Mouse (Mus musculus): ENCODE measurements around the gene Ctps2. TPM values are rescaled to one million over a fixed set of nuclear protein-coding genes. Genes with fewer than 3 reads are reported as not detected.

Ctps2 gene
- polyA plus RNA-seq, 1 experiment from 2014 or later = 95.1 TPM

- H3K36me3 ChIP-seq = peaks cover 20% of the 10 kb centered on the region
- peak; percentile 30; the same call in 1 of the 2 replicates for ATAC-seq
- 47% methylated on average over 5 of the region's 5 CpGs for WGBS
- H3K27ac ChIP-seq = no peak overlapping the region
- H3K9ac ChIP-seq (replicated peaks) = no peak overlapping the region
- H3K9me3 ChIP-seq = no peaks in the 10 kb centered on the region
- no peaks in the 10 kb centered on the region for H3K27me3 ChIP-seq
- no peak overlapping the region for H3K4me2 ChIP-seq (replicated peaks)
- no peak overlapping the region for H3K4me3 ChIP-seq (replicated peaks)
- no peaks in the 10 kb centered on the region for H3K4me1 ChIP-seq (replicated peaks)
Observed at GRCm38 (mm10) chrX:162915697-162916096, 14.7 kb downstream of the Ctps2 start.

- H3K27me3 ChIP-seq = peaks cover 3% of the 10 kb centered on the region; the same call in 1 of the 2 replicates
- no peak overlapping the region for H3K9ac ChIP-seq (replicated peaks)
- no peak overlapping the region for H3K4me3 ChIP-seq (replicated peaks)
- no peak overlapping the region for H3K27ac ChIP-seq
- no peak for ATAC-seq
- H3K9me3 ChIP-seq = no peaks in the 10 kb centered on the region
- H3K36me3 ChIP-seq = peaks cover 25% of the 10 kb centered on the region
- no peaks in the 10 kb centered on the region for H3K4me1 ChIP-seq (replicated peaks)
- H3K4me2 ChIP-seq (replicated peaks) = no peak overlapping the region
- WGBS = 91% methylated on average over 8 of the region's 8 CpGs
Observed at GRCm38 (mm10) chrX:162921487-162922125, 20.6 kb downstream of the Ctps2 start.

GRCm38 (mm10) chrX:162931467-162931866 is 30.4 kb downstream of the Ctps2 start:
- Histone ChIP-seq H3K4me1 (replicated peaks) (no peaks in the 10 kb centered on the region), H3K27me3 (no peaks in the 10 kb centered on the region), H3K9me3 (no peaks in the 10 kb centered on the region), H3K36me3 (peaks cover 20% of the 10 kb centered on the region), H3K27ac (no peak overlapping the region), H3K9ac (replicated peaks) (no peak overlapping the region), H3K4me3 (replicated peaks) (no peak overlapping the region), H3K4me2 (replicated peaks) (no peak overlapping the region)
- no peak for ATAC-seq
- WGBS = 94% methylated on average over 2 of the region's 2 CpGs

GRCm38 (mm10) chrX:162942027-162942426 is 41.0 kb downstream of the Ctps2 start:
- Histone ChIP-seq H3K4me3 (replicated peaks) (no peak overlapping the region), H3K4me2 (replicated peaks) (no peak overlapping the region), H3K9me3 (no peaks in the 10 kb centered on the region), H3K4me1 (replicated peaks) (no peaks in the 10 kb centered on the region), H3K36me3 (0 out of 2 replicates have a peak, but pooled peaks cover 17% of the 10 kb centered on the region), H3K9ac (replicated peaks) (no peak overlapping the region), H3K27ac (no peak overlapping the region), H3K27me3 (peaks cover 9% of the 10 kb centered on the region; the same call in 1 of the 2 replicates)
- no peak for ATAC-seq
- WGBS = 85% methylated on average over 1 of the region's 1 CpGs

GRCm38 (mm10) chrX:162949811-162950439 is 48.9 kb downstream of the Ctps2 start:
- Histone ChIP-seq H3K27me3 (0 out of 2 replicates have a peak, but pooled peaks cover 2% of the 10 kb centered on the region), H3K9me3 (no peaks in the 10 kb centered on the region), H3K4me2 (replicated peaks) (no peak overlapping the region), H3K4me1 (replicated peaks) (no peaks in the 10 kb centered on the region), H3K4me3 (replicated peaks) (no peak overlapping the region), H3K9ac (replicated peaks) (no peak overlapping the region), H3K36me3 (no peaks in the 10 kb centered on the region), H3K27ac (no peak overlapping the region)
- WGBS = 34% methylated on average over 3 of the region's 3 CpGs
- ATAC-seq = peak; percentile 50; the same call in 1 of the 2 replicates

- Histone ChIP-seq H3K27me3 (no peaks in the 10 kb centered on the region), H3K9ac (replicated peaks) (no peak overlapping the region), H3K4me3 (replicated peaks) (no peak overlapping the region), H3K9me3 (no peaks in the 10 kb centered on the region), H3K36me3 (no peaks in the 10 kb centered on the region), H3K4me2 (replicated peaks) (no peak overlapping the region), H3K27ac (no peak overlapping the region), H3K4me1 (replicated peaks) (no peaks in the 10 kb centered on the region)
- ATAC-seq = no peak
- WGBS = 76% methylated on average over 3 of the region's 3 CpGs
Observed at GRCm38 (mm10) chrX:162957921-162958320, 56.9 kb downstream of the Ctps2 start.

GRCm38 (mm10) chrX:162963840-162964239 is 62.8 kb downstream of the Ctps2 start:
- Histone ChIP-seq H3K4me2 (replicated peaks) (no peak overlapping the region), H3K9ac (replicated peaks) (no peak overlapping the region), H3K9me3 (no peaks in the 10 kb centered on the region), H3K27me3 (peaks cover 19% of the 10 kb centered on the region; the same call in 1 of the 2 replicates), H3K36me3 (no peaks in the 10 kb centered on the region), H3K4me1 (replicated peaks) (no peaks in the 10 kb centered on the region), H3K27ac (no peak overlapping the region), H3K4me3 (replicated peaks) (no peak overlapping the region)
- no peak for ATAC-seq
- WGBS = 59% methylated on average over 4 of the region's 4 CpGs

GRCm38 (mm10) chrX:162964383-162964782 is 63.3 kb downstream of the Ctps2 start, which contains the start of gene S100g:
Gene S100g, minus strand, starts transcription at chrX:162964599.
- Histone ChIP-seq H3K4me1 (replicated peaks) (no peaks in the 10 kb centered on the region), H3K27me3 (peaks cover 19% of the 10 kb centered on the region; the same call in 1 of the 2 replicates), H3K4me2 (replicated peaks) (no peak within 1 kb of the TSS), H3K36me3 (no peaks in the 10 kb centered on the region), H3K4me3 (replicated peaks) (no peak within 1 kb of the TSS), H3K27ac (no peak within 1 kb of the TSS), H3K9ac (replicated peaks) (no peak within 1 kb of the TSS), H3K9me3 (no peaks in the 10 kb centered on the region)
- ATAC-seq = no peak
- 46% methylated on average over 3 of the region's 3 CpGs for WGBS

- H3K27ac ChIP-seq = no peak overlapping the region
- H3K9me3 ChIP-seq = no peaks in the 10 kb centered on the region
- H3K27me3 ChIP-seq = peaks cover 19% of the 10 kb centered on the region; the same call in 1 of the 2 replicates
- WGBS = 75% methylated on average over 8 of the region's 8 CpGs
- H3K36me3 ChIP-seq = no peaks in the 10 kb centered on the region
- no peaks in the 10 kb centered on the region for H3K4me1 ChIP-seq (replicated peaks)
- ATAC-seq = no peak
- H3K4me2 ChIP-seq (replicated peaks) = no peak overlapping the region
- no peak overlapping the region for H3K4me3 ChIP-seq (replicated peaks)
- H3K9ac ChIP-seq (replicated peaks) = no peak overlapping the region
Observed at GRCm38 (mm10) chrX:162967456-162967855, 66.4 kb downstream of the Ctps2 start.

GRCm38 (mm10) chrX:162976194-162976593 is 75.2 kb downstream of the Ctps2 start:
- 89% methylated on average over 3 of the region's 3 CpGs for WGBS
- no peak for ATAC-seq
- H3K27me3 ChIP-seq = no peaks in the 10 kb centered on the region

GRCm38 (mm10) chrX:162986876-162987495 is 85.9 kb downstream of the Ctps2 start:
- Histone ChIP-seq H3K4me2 (replicated peaks) (no peak overlapping the region), H3K27me3 (peaks cover 5% of the 10 kb centered on the region; the same call in 1 of the 2 replicates), H3K27ac (no peak overlapping the region), H3K4me1 (replicated peaks) (no peaks in the 10 kb centered on the region), H3K9ac (replicated peaks) (no peak overlapping the region), H3K9me3 (no peaks in the 10 kb centered on the region), H3K36me3 (0 out of 2 replicates have a peak, but pooled peaks cover 3% of the 10 kb centered on the region), H3K4me3 (replicated peaks) (no peak overlapping the region)
- WGBS = 94% methylated on average over 10 of the region's 10 CpGs
- no peak for ATAC-seq

More at GRCm38 (mm10) chrX:162976194-162976593, 75.2 kb downstream of the Ctps2 start:
- Histone ChIP-seq H3K36me3 (no peaks in the 10 kb centered on the region), H3K4me3 (replicated peaks) (no peak overlapping the region), H3K4me2 (replicated peaks) (no peak overlapping the region), H3K27ac (no peak overlapping the region), H3K9me3 (no peaks in the 10 kb centered on the region), H3K9ac (replicated peaks) (no peak overlapping the region), H3K4me1 (replicated peaks) (no peaks in the 10 kb centered on the region)

GRCm38 (mm10) chrX:162991396-162991795 is 90.4 kb downstream of the Ctps2 start:
- ATAC-seq = no peak
- H3K36me3 ChIP-seq = no peaks in the 10 kb centered on the region
- 83% methylated on average over 4 of the region's 4 CpGs for WGBS
- H3K27me3 ChIP-seq = peaks cover 8% of the 10 kb centered on the region; the same call in 1 of the 2 replicates
- H3K4me1 ChIP-seq (replicated peaks) = no peaks in the 10 kb centered on the region
- no peak overlapping the region for H3K4me2 ChIP-seq (replicated peaks)
- H3K9me3 ChIP-seq = no peaks in the 10 kb centered on the region
- H3K9ac ChIP-seq (replicated peaks) = no peak overlapping the region
- H3K27ac ChIP-seq = no peak overlapping the region
- no peak overlapping the region for H3K4me3 ChIP-seq (replicated peaks)

All from midbrain, embryonic 13.5 days (tissue).